Mouse (Mus musculus): ENCODE data around the gene Cyp4f13. TPM values are rescaled to one million over a fixed set of nuclear protein-coding genes. Genes with fewer than 3 reads are reported as not detected.
A peak's percentile ranks its signal among the peaks of the same experiment; 100 is the strongest.

Cyp4f13 gene
- polyA plus RNA-seq, 1 experiment from 2014 or later, result 7.0 TPM

- Histone ChIP-seq H3K27me3 (peaks cover 11% of the 10 kb centered on the region; the same call in 1 of the 2 replicates), H3K9ac (no peak overlapping the region), H3K4me1 (0 out of 2 replicates have a peak, but pooled peaks cover 2% of the 10 kb centered on the region), H3K9me3 (no peaks in the 10 kb centered on the region), H3K36me3 (replicated peaks) (no peaks in the 10 kb centered on the region), H3K27ac (no peak overlapping the region), H3K4me2 (no peak overlapping the region), H3K4me3 (replicated peaks) (no peak overlapping the region)
- no peak for ATAC-seq (ENCODE audit: low FRiP score)
- 80% methylated on average over 1 of the region's 1 CpGs for WGBS
These were observed 45.3 kb downstream of the Cyp4f13 start for GRCm38 (mm10) chr17:32901751-32902525.

DNA sequence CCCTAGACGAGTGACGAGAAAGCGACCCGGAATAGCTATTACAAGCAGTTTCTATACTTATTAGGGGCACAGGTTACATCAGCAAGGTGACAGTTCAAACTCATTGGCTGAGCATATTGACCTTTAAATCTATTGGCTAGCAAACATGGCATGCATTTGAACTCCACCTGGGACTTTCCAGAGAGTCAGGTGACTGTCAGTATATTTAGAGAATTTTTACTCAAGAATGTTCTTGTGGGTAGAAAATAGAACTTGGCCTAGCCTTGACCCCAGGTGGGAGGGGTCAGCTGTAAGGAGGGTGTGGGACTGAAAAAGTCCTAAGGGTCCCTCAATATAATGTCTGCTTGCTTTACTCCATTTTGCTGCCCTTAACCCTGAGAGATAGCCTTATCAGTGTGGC lies 51.8 kb downstream of the Cyp4f13 start:
- no peak overlapping the region for H3K9ac ChIP-seq
- H3K36me3 ChIP-seq (replicated peaks), result no peaks in the 10 kb centered on the region
- peaks cover 5% of the 10 kb centered on the region for H3K4me1 ChIP-seq
- no peak for ATAC-seq (ENCODE audit: low FRiP score)
- H3K27ac ChIP-seq, result no peak overlapping the region
- no peak overlapping the region for H3K4me3 ChIP-seq (replicated peaks)
- H3K27me3 ChIP-seq, result peaks cover 3% of the 10 kb centered on the region; the same call in 1 of the 2 replicates
- 89% methylated on average over 4 of the region's 4 CpGs for WGBS
- no peak overlapping the region for H3K4me2 ChIP-seq
- H3K9me3 ChIP-seq, result no peaks in the 10 kb centered on the region

DNA sequence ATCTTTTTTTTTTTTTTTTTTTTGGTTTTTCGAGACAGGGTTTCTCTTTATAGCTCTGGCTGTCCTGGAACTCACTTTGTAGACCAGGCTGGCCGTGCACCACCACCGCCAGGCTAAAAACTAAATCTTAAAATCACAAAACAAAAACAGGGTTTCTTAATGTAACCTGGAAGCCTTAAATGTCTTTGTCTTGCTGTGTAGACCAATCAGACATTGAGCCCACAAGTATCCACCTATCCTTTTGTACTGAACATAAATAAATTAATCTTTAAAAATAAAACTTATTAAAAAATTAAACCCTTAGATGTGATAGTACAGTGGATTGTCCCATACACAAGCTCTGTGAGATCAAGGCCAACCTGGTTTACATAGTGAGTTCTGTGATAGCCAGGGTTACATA lies 53.3 kb downstream of the Cyp4f13 start:
- no peaks in the 10 kb centered on the region for H3K36me3 ChIP-seq (replicated peaks)
- no peak overlapping the region for H3K4me2 ChIP-seq
- 79% methylated on average over 3 of the region's 3 CpGs for WGBS
- no peak overlapping the region for H3K9ac ChIP-seq
- H3K27me3 ChIP-seq, result peaks cover 3% of the 10 kb centered on the region; the same call in 1 of the 2 replicates
- no peak overlapping the region for H3K4me3 ChIP-seq (replicated peaks)
- H3K27ac ChIP-seq, result no peak overlapping the region
- no peaks in the 10 kb centered on the region for H3K9me3 ChIP-seq
- peaks cover 15% of the 10 kb centered on the region for H3K4me1 ChIP-seq
- ATAC-seq (ENCODE audit: low FRiP score), result no peak

- Histone ChIP-seq H3K4me1 (peaks cover 15% of the 10 kb centered on the region), H3K36me3 (replicated peaks) (no peaks in the 10 kb centered on the region), H3K9me3 (no peaks in the 10 kb centered on the region), H3K4me2 (peak within 1 kb of the TSS; percentile 77), H3K4me3 (replicated peaks) (peak within 1 kb of the TSS; percentile 69), H3K27me3 (peaks cover 3% of the 10 kb centered on the region; the same call in 1 of the 2 replicates), H3K9ac (peak within 1 kb of the TSS; percentile 82), H3K27ac (peak within 1 kb of the TSS; percentile 83)
- peak; percentile 99 for ATAC-seq (ENCODE audit: low FRiP score)
- 10% methylated on average over 33 of the region's 33 CpGs for WGBS
These were observed 55.7 kb downstream of the Cyp4f13 start, which contains the start of gene Zfp870 for GRCm38 (mm10) chr17:32891239-32892180. Gene Zfp870, minus strand, starts transcription at chr17:32891642.

- peak overlapping the region; percentile 77 for H3K4me2 ChIP-seq
- no peaks in the 10 kb centered on the region for H3K9me3 ChIP-seq
- peaks cover 3% of the 10 kb centered on the region; the same call in 1 of the 2 replicates for H3K27me3 ChIP-seq
- H3K9ac ChIP-seq, result peak overlapping the region; percentile 82
- no peak; the same call in 1 of the 2 replicates for ATAC-seq (ENCODE audit: low FRiP score)
- H3K4me1 ChIP-seq, result peaks cover 15% of the 10 kb centered on the region
- H3K4me3 ChIP-seq (replicated peaks), result peak overlapping the region; percentile 69
- H3K36me3 ChIP-seq (replicated peaks), result no peaks in the 10 kb centered on the region
- 5% methylated on average over 11 of the region's 11 CpGs for WGBS
- H3K27ac ChIP-seq, result peak overlapping the region; percentile 83
These were observed 56.4 kb downstream of the Cyp4f13 start for GRCm38 (mm10) chr17:32890852-32891238.

DNA sequence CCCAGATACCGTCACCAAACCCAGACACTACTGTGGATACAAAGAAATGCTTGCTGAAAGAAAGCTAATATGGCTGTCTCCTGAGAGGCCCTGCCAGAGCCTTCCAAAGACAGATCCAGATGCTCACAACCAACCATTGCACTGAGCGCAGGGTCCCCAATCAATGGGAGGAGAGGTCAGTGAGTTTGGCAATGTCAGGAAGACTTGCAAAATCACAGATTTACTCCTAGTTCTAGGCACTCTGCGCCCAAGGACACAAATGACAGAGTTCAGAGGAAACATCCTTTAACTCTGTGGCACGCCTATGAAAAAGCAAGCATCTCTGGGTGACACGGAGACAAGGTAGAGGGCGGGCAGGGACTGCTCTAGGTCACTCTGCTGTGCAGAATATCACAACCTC lies 57.6 kb downstream of the Cyp4f13 start:
- WGBS, result 91% methylated on average over 6 of the region's 6 CpGs
- no peak overlapping the region for H3K4me2 ChIP-seq
- no peak for ATAC-seq (ENCODE audit: low FRiP score)
- H3K9ac ChIP-seq, result no peak overlapping the region
- H3K4me3 ChIP-seq (replicated peaks), result no peak overlapping the region
- no peak overlapping the region for H3K27ac ChIP-seq
- no peaks in the 10 kb centered on the region for H3K9me3 ChIP-seq
- no peaks in the 10 kb centered on the region for H3K27me3 ChIP-seq
- peaks cover 15% of the 10 kb centered on the region for H3K4me1 ChIP-seq
- H3K36me3 ChIP-seq (replicated peaks), result 0 out of 2 replicates have a peak, but pooled peaks cover 3% of the 10 kb centered on the region

DNA sequence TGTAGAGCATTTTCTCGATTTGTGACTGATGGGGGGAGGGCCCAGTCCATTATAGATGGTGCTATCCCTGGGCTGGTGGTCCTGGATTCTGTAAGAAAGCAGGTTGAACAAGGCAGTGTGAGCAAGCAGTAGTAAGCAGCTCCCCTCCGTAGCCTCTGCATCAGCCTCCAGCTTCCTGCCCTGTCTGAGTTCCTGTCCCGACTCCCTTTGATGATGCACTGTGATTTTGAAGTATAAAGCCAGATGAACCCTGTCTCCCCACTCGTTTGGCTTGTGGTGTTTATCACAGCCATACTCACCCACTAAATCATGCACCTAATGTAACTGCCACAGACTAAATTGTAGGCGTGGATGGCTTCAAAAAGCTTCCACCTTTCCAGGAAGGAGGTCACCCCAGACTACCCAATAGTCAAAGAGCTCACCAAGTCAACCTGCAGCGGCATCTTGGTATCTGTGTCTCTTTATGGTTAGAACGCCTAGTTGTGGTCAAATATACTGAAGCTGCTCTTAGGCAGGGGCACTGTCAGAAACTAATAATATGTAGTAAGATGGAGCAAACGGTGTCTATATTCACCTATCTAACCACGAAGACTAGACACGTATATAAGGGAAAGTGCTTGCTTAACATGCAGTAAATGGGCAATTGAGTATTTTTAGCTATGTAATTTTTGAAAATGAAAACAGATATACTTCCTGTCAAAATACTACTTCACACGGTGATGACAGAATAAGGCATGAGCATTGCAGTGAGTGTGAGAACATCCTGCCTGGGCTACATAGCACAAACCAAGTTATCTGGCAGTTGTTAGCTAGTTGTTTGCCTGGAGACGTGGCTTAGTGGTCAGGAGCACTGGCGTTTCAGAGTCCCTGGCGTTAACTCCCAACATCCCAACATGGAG lies 66.6 kb downstream of the Cyp4f13 start:
- Histone ChIP-seq H3K4me2 (no peak overlapping the region), H3K27ac (no peak overlapping the region), H3K36me3 (replicated peaks) (peaks cover 49% of the 10 kb centered on the region), H3K4me3 (replicated peaks) (no peak overlapping the region), H3K9me3 (no peaks in the 10 kb centered on the region), H3K9ac (no peak overlapping the region), H3K4me1 (no peaks in the 10 kb centered on the region), H3K27me3 (peaks cover 13% of the 10 kb centered on the region)
- WGBS, result 93% methylated on average over 14 of the region's 14 CpGs
- ATAC-seq (ENCODE audit: low FRiP score), result no peak

DNA sequence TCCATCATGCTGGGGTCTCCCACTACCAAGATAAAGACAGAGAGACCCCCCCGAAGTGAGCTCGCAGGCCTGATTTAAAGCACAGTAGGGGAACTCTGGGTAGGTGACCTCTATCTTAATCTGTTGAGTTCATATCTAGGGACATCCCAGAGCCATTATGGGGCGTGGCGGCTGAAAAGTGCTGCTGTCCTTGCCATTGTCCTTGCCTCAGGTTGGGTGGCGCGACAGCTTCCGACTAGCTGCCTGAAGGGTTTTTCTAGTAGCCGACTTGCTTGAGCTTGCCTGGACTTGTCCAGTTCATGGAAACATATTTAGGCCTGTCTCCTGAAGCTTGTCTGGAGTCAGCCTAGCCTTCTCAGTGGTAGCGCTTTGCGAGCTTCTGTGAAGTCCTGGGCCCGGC lies 68.4 kb downstream of the Cyp4f13 start:
- no peaks in the 10 kb centered on the region for H3K9me3 ChIP-seq
- no peak overlapping the region for H3K27ac ChIP-seq
- 94% methylated on average over 11 of the region's 11 CpGs for WGBS
- no peak overlapping the region for H3K4me2 ChIP-seq
- H3K36me3 ChIP-seq (replicated peaks), result peaks cover 38% of the 10 kb centered on the region
- H3K4me1 ChIP-seq, result no peaks in the 10 kb centered on the region
- H3K27me3 ChIP-seq, result peaks cover 13% of the 10 kb centered on the region
- H3K4me3 ChIP-seq (replicated peaks), result no peak overlapping the region
- ATAC-seq (ENCODE audit: low FRiP score), result no peak
- no peak overlapping the region for H3K9ac ChIP-seq

DNA sequence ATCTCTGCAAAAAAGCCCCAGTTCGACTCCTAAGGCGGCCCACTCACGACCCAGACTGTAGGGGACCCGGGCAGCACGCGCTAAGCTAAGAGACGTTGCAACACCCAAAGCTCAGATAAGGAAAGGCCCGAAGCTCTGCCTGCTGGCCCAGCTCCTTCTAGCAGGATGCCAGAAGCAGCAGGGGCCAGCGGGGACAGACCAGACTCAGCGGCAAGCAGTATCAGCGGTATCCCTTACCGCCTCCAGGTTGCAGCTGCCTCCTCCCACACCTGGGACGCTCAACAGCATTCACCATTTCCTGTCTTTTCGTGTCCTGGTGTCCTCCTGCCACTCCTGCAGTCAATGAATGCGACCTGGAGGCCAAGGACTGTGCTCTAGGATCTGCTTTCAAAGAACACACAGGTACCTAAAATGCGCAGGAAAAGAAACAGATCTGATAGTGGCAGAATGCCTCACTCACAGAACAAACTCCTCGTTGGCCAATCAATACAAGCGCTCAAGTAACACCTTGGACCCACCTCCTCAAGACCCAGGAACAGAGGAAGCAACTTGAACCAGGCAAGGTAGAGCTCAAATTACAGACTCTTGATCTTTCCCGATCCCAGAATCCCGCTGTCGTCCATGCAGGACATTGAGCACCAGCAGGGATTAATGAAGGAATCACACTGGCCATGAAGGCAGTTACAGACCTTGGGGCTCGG lies 69.6 kb downstream of the Cyp4f13 start:
- no peak for ATAC-seq (ENCODE audit: low FRiP score)
- WGBS, result 19% methylated on average over 22 of the region's 22 CpGs

More for the DNA sequence above, 69.6 kb downstream of the Cyp4f13 start:
- Histone ChIP-seq H3K27me3 (peaks cover 13% of the 10 kb centered on the region), H3K4me2 (no peak overlapping the region), H3K27ac (no peak overlapping the region), H3K36me3 (replicated peaks) (peaks cover 26% of the 10 kb centered on the region), H3K9me3 (no peaks in the 10 kb centered on the region), H3K4me3 (replicated peaks) (no peak overlapping the region), H3K9ac (no peak overlapping the region), H3K4me1 (no peaks in the 10 kb centered on the region)

All from forebrain, embryonic 12.5 days (tissue).